Mouse (Mus musculus) right cerebral cortex, postnatal 10 days (tissue): ENCODE data around the gene Tpi1.
A peak's percentile ranks its signal among the peaks of the same experiment; 100 is the strongest.
"Not testable (repeated sequence)": the region's sequence is repeated elsewhere in the genome, so short reads cannot be mapped to it uniquely, and the experiment has no call there.

Experiments
- DNase-seq, 2 experiments: peaks; one replicate each; pipeline ENCODE4 v3.0.0; 2021; ENCODE audit warnings: low spot score in 2 of 2

Tpi1 gene

GRCm38 (mm10) chr6:124831649-124832048, 17.6 kb upstream of the Tpi1 start:
- DNase-seq: no peak

- DNase-seq: not testable (repeated sequence)
Observed at GRCm38 (mm10) chr6:124831199-124831598, 17.1 kb upstream of the Tpi1 start.

- DNase-seq: peak; percentile 96 to 98
Observed at GRCm38 (mm10) chr6:124829799-124830700, 16.0 kb upstream of the Tpi1 start.

- peak; percentile 100 for DNase-seq
Observed at GRCm38 (mm10) chr6:124828868-124829798, 15.0 kb upstream of the Tpi1 start, which contains the start of the genes Usp5 and Cdca3. Gene Usp5 (minus strand): TSS chr6:124829484. Gene Cdca3 (plus strand): TSS chr6:124829547.

GRCm38 (mm10) chr6:124828101-124828592, 14.1 kb upstream of the Tpi1 start:
- peak in 1 of 2 experiments; percentile 72 for DNase-seq

GRCm38 (mm10) chr6:124822049-124822448, 8.0 kb upstream of the Tpi1 start:
- DNase-seq: no peak

- DNase-seq: no peak
Observed at GRCm38 (mm10) chr6:124820891-124821290, 6.8 kb upstream of the Tpi1 start.

GRCm38 (mm10) chr6:124817971-124818370, 3.9 kb upstream of the Tpi1 start:
- DNase-seq: no peak

GRCm38 (mm10) chr6:124817563-124817962, 3.5 kb upstream of the Tpi1 start:
- DNase-seq: no peak

GRCm38 (mm10) chr6:124817125-124817524, 3.0 kb upstream of the Tpi1 start:
- DNase-seq: no peak

GRCm38 (mm10) chr6:124816611-124817010, 2.5 kb upstream of the Tpi1 start:
- DNase-seq: no peak

GRCm38 (mm10) chr6:124814858-124815774, 1.0 kb upstream of the Tpi1 start:
- no peak for DNase-seq

GRCm38 (mm10) chr6:124814448-124814847, 352 bp upstream of the Tpi1 start:
- DNase-seq: peak in 1 of 2 experiments; percentile 66

- peak; percentile 85 to 90 for DNase-seq
Observed at GRCm38 (mm10) chr6:124813496-124813895, 600 bp downstream of the Tpi1 start.

- no peak for DNase-seq
Observed at GRCm38 (mm10) chr6:124812848-124813247, 1.2 kb downstream of the Tpi1 start.

- DNase-seq: peak in 1 of 2 experiments; percentile 68
Observed at GRCm38 (mm10) chr6:124811701-124812560, 2.2 kb downstream of the Tpi1 start.

- no peak for DNase-seq
Observed at GRCm38 (mm10) chr6:124811403-124811665, 2.8 kb downstream of the Tpi1 start.

- not testable (repeated sequence) for DNase-seq
Observed at GRCm38 (mm10) chr6:124810566-124811402, 3.3 kb downstream of the Tpi1 start.
